Mouse (Mus musculus) testis, adult 2 months (tissue): Measurements from ENCODE around the gene Cd3g. TPM values are rescaled to one million over a fixed set of nuclear protein-coding genes. Genes with fewer than 3 reads are reported as not detected.

Experiments
- H3K27ac ChIP-seq: fragments of 200-500 bp; 2 replicates; pipeline ENCODE4 v1.5.1; 2012; ENCODE audit warnings: low read depth, low read length; ENCODE audit not compliant: control insufficient read depth, insufficient read depth
- H3K27me3 ChIP-seq: fragments of 200-500 bp; 2 replicates; pipeline ENCODE4 v1.6.1; 2012; ENCODE audit warnings: mild to moderate bottlenecking, low read length, moderate library complexity; ENCODE audit not compliant: control insufficient read depth, insufficient read depth
- H3K36me3 ChIP-seq: fragments of 200-500 bp; 2 replicates; pipeline ENCODE4 v1.6.1; 2012; ENCODE audit warnings: mild to moderate bottlenecking, low read length; ENCODE audit not compliant: control insufficient read depth, insufficient read depth
- H3K4me1 ChIP-seq: fragments of 200-500 bp; 2 replicates; pipeline ENCODE4 v1.6.1; 2012; ENCODE audit warnings: low read length; ENCODE audit not compliant: control insufficient read depth, insufficient read depth
- H3K4me3 ChIP-seq: fragments of 200-500 bp; 2 replicates; pipeline ENCODE4 v1.5.1; 2012; ENCODE audit warnings: low read depth, mild to moderate bottlenecking, low read length, moderate library complexity, mixed read lengths; ENCODE audit not compliant: control insufficient read depth
- CTCF ChIP-seq: fragments of 200-500 bp; IDR thresholded peaks from 2 replicates; pipeline ENCODE4 v1.5.1; 2012; ENCODE audit warnings: low read depth, mild to moderate bottlenecking, inconsistent platforms, low read length, moderate library complexity; ENCODE audit not compliant: control insufficient read depth, insufficient read depth, insufficient replicate concordance
- POLR2A ChIP-seq: fragments of 200-500 bp; IDR thresholded peaks from 2 replicates; pipeline ENCODE4 v1.6.1; 2012; ENCODE audit warnings: low read depth, mild to moderate bottlenecking, inconsistent platforms, low read length, moderate library complexity; ENCODE audit not compliant: control insufficient read depth
- polyA plus RNA-seq: library from polyadenylated mRNA; depleted of rRNA; stranded (reverse); fragments of >200 nt; gene quantifications from 2 replicates; pipeline ENCODE4 v1.2.3, GENCODE M21; 2012; rRNA removed

The Cd3g gene
- polyA plus RNA-seq: not detected in 2 replicates

- Histone ChIP-seq H3K27ac (no peak within 1 kb of the TSS), H3K4me3 (no peak within 1 kb of the TSS), H3K36me3 (no peaks in the 10 kb centered on the region), H3K4me1 (no peaks in the 10 kb centered on the region), H3K27me3 (no peaks in the 10 kb centered on the region)
- no peak for TF ChIP-seq POLR2A
- TF ChIP-seq CTCF: no peak
Observed at GRCm38 (mm10) chr9:44980242-44980641, at the start of gene Cd3g. TSS of gene Cd3g (minus strand) at chr9:44980431.

- Histone ChIP-seq H3K27ac (no peak overlapping the region), H3K4me1 (no peaks in the 10 kb centered on the region), H3K4me3 (no peak overlapping the region), H3K27me3 (no peaks in the 10 kb centered on the region), H3K36me3 (no peaks in the 10 kb centered on the region)
- no peak for TF ChIP-seq CTCF
- TF ChIP-seq POLR2A: no peak
Observed at GRCm38 (mm10) chr9:45027376-45027775, 47.1 kb upstream of the Cd3g start.

GRCm38 (mm10) chr9:45024187-45024586, 44.0 kb upstream of the Cd3g start:
- TF ChIP-seq CTCF (no peak), POLR2A (no peak)
- Histone ChIP-seq H3K27ac (no peak overlapping the region), H3K27me3 (no peaks in the 10 kb centered on the region), H3K4me1 (no peaks in the 10 kb centered on the region), H3K36me3 (no peaks in the 10 kb centered on the region), H3K4me3 (no peak overlapping the region)

GRCm38 (mm10) chr9:45023638-45024037, 43.4 kb upstream of the Cd3g start:
- Histone ChIP-seq H3K4me1 (no peaks in the 10 kb centered on the region), H3K36me3 (no peaks in the 10 kb centered on the region), H3K27ac (no peak overlapping the region), H3K4me3 (no peak overlapping the region), H3K27me3 (no peaks in the 10 kb centered on the region)
- TF ChIP-seq POLR2A (no peak), CTCF (no peak)

- TF ChIP-seq POLR2A (no peak), CTCF (no peak)
- Histone ChIP-seq H3K36me3 (no peaks in the 10 kb centered on the region), H3K4me1 (no peaks in the 10 kb centered on the region), H3K4me3 (no peak overlapping the region), H3K27ac (no peak overlapping the region), H3K27me3 (no peaks in the 10 kb centered on the region)
Observed at GRCm38 (mm10) chr9:45022800-45023199, 42.6 kb upstream of the Cd3g start.

GRCm38 (mm10) chr9:45018031-45018430, 37.8 kb upstream of the Cd3g start:
- no peaks in the 10 kb centered on the region for H3K36me3 ChIP-seq
- no peaks in the 10 kb centered on the region for H3K27me3 ChIP-seq
- no peaks in the 10 kb centered on the region for H3K4me1 ChIP-seq
- no peak overlapping the region for H3K27ac ChIP-seq
- TF ChIP-seq POLR2A: no peak
- TF ChIP-seq CTCF: no peak
- no peak overlapping the region for H3K4me3 ChIP-seq

GRCm38 (mm10) chr9:45015841-45016240, 35.6 kb upstream of the Cd3g start:
- H3K27me3 ChIP-seq: no peaks in the 10 kb centered on the region
- no peak overlapping the region for H3K27ac ChIP-seq
- H3K4me3 ChIP-seq: no peak overlapping the region
- TF ChIP-seq POLR2A (no peak), CTCF (no peak)
- H3K36me3 ChIP-seq: no peaks in the 10 kb centered on the region
- no peaks in the 10 kb centered on the region; the same call in 1 of the 2 replicates for H3K4me1 ChIP-seq

GRCm38 (mm10) chr9:45014879-45015278, 34.6 kb upstream of the Cd3g start:
- TF ChIP-seq CTCF: no peak
- TF ChIP-seq POLR2A: no peak
- no peak overlapping the region for H3K27ac ChIP-seq
- H3K4me1 ChIP-seq: no peaks in the 10 kb centered on the region; the same call in 1 of the 2 replicates
- H3K4me3 ChIP-seq: no peak overlapping the region
- H3K36me3 ChIP-seq: no peaks in the 10 kb centered on the region
- H3K27me3 ChIP-seq: no peaks in the 10 kb centered on the region

- no peaks in the 10 kb centered on the region; the same call in 1 of the 2 replicates for H3K4me1 ChIP-seq
- no peaks in the 10 kb centered on the region for H3K36me3 ChIP-seq
- TF ChIP-seq CTCF: no peak
- TF ChIP-seq POLR2A: no peak
- no peaks in the 10 kb centered on the region for H3K27me3 ChIP-seq
- H3K27ac ChIP-seq: no peak overlapping the region
- H3K4me3 ChIP-seq: no peak overlapping the region
Observed at GRCm38 (mm10) chr9:45011291-45011690, 31.1 kb upstream of the Cd3g start.
